Mouse (Mus musculus) stomach, postnatal 0 days (tissue): ENCODE data around the gene Capn11. TPM values are rescaled to one million over a fixed set of nuclear protein-coding genes. Genes with fewer than 3 reads are reported as not detected.
A peak's percentile ranks its signal among the peaks of the same experiment; 100 is the strongest.

Experiments used
- ATAC-seq: fragments of 200-750 bp; cut with Nextera tagmentation; 2 replicates; pipeline ENCODE4 v1.8.0; 2017; ENCODE audit not compliant: low FRiP score, low TSS enrichment
- DNase-seq: peaks from one replicate; pipeline ENCODE4 v3.0.0-alpha.2; 2016; ENCODE audit warnings: low spot score
- H3K27ac ChIP-seq: fragments of 300-500 bp; sonication (generic); replicated peaks from 2 replicates; pipeline ENCODE4 v1.5.1; 2014; ENCODE audit warnings: mild to moderate bottlenecking, control low read depth
- H3K27me3 ChIP-seq: fragments of 300-500 bp; sonication (generic); 2 replicates; pipeline ENCODE4 v1.6.1; 2014; ENCODE audit warnings: low read length; ENCODE audit not compliant: control insufficient read depth, insufficient read depth
- H3K36me3 ChIP-seq: fragments of 300-500 bp; sonication (generic); 2 replicates; pipeline ENCODE4 v1.6.1; 2014; ENCODE audit warnings: low read length, mixed read lengths; ENCODE audit not compliant: control insufficient read depth, insufficient read depth
- H3K4me1 ChIP-seq: fragments of 300-500 bp; sonication (generic); replicated peaks from 2 replicates; pipeline ENCODE4 v1.6.1; 2014; ENCODE audit warnings: antibody characterized with exemption; ENCODE audit not compliant: control insufficient read depth, insufficient read depth
- H3K4me2 ChIP-seq: fragments of 300-500 bp; sonication (generic); replicated peaks from 2 replicates; pipeline ENCODE4 v1.6.1; 2014; ENCODE audit warnings: low read depth, mild to moderate bottlenecking, control low read depth, moderate library complexity
- H3K4me3 ChIP-seq: fragments of 300-500 bp; sonication (generic); 2 replicates; pipeline ENCODE4 v1.5.1; 2014; ENCODE audit warnings: low read depth, low read length, control low read depth
- H3K9ac ChIP-seq: fragments of 300-500 bp; sonication (generic); 2 replicates; pipeline ENCODE4 v1.6.1; 2014; ENCODE audit warnings: mild to moderate bottlenecking, low read length, control low read depth, mixed read lengths
- H3K9me3 ChIP-seq: fragments of 300-500 bp; sonication (generic); 2 replicates; pipeline ENCODE4 v1.6.1; 2016; ENCODE audit warnings: low read length; ENCODE audit not compliant: control insufficient read depth
- CTCF ChIP-seq: IDR thresholded peaks from 2 replicates; pipeline ENCODE4 v1.5.1; 2016; ENCODE audit warnings: antibody characterized with exemption, low read depth, mild to moderate bottlenecking, moderate library complexity
- EP300 ChIP-seq: optimal IDR thresholded peaks from 2 replicates; pipeline ENCODE3; 2016; ENCODE audit warnings: antibody characterized with exemption
- WGBS: fragments of 180-500 bp; shearing (Covaris S2); extraction: QIAGEN DNeasy Blood & Tissue Kit; methylation state at CpG from one replicate; pipeline ENCODE4 v1.1.7; 2014; 5-methylcytosine and 5-hydroxymethylcytosine counted together
- polyA plus RNA-seq: library from polyadenylated mRNA; unstranded; fragments of >200 nt; fragmentation: Nextera tagmentation; extraction: Ambion mirVana; gene quantifications from 2 replicates; pipeline ENCODE4 v1.2.1, GENCODE M21; 2015

Gene Capn11
- polyA plus RNA-seq, 1 experiment from 2014 or later = 0.06 TPM

DNA sequence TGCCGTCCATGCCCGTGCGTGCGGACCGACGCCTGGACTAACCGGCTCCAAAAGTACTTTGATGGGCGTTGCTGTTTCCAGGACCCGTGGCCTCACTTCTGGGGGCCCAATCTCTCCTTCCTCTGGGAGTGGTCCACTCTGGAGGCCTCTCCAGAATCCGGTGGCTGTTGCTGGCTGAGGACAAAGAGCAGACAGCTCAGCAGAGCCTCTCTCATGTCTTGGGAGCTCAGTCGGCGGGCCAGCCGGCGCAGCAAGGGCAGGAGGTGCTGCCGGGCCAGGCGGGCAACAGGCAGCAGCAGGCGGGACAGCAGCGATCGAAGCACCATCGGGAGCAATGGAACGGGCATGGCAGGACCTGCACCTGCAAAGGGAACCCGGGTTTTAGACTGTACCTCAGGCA is 57.8 kb downstream of the Capn11 start:
- Histone ChIP-seq H3K4me2 (no peak overlapping the region), H3K4me3 (no peak overlapping the region), H3K27me3 (no peaks in the 10 kb centered on the region), H3K9me3 (no peaks in the 10 kb centered on the region), H3K36me3 (no peaks in the 10 kb centered on the region), H3K27ac (no peak overlapping the region), H3K9ac (0 out of 2 replicates have a peak overlapping the region, but pooled peaks have one; percentile 13), H3K4me1 (peaks cover 6% of the 10 kb centered on the region)
- WGBS = 26% methylated on average over 22 of the region's 22 CpGs
- no peak for ATAC-seq
- no peak for DNase-seq
- TF ChIP-seq CTCF (no peak), EP300 (no peak)

DNA sequence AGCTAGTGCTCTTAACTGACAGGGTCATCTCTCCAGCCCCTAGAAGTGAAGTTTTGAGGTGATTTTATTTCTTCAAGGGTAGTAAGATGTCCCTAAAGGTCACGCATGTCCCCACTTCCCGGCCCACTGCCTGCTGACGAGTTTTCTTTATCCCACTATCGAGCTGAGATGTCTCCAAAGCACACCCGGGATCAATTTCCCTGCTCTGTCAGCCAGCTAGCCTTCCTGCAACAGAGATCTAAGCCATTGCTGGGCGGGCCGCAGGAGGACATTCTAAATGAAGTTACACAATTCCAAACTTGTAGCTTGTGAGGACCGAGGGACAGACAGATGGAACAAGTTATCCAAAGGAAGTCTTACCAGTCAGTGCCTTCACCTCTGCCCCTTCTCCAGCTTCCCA is 58.9 kb downstream of the Capn11 start:
- Histone ChIP-seq H3K9me3 (no peaks in the 10 kb centered on the region), H3K36me3 (no peaks in the 10 kb centered on the region), H3K9ac (no peak overlapping the region), H3K4me1 (peaks cover 8% of the 10 kb centered on the region), H3K27me3 (no peaks in the 10 kb centered on the region), H3K27ac (no peak overlapping the region), H3K4me2 (no peak overlapping the region), H3K4me3 (no peak overlapping the region)
- WGBS = 75% methylated on average over 8 of the region's 8 CpGs
- no peak for DNase-seq
- no peak for TF ChIP-seq EP300
- no peak for TF ChIP-seq CTCF
- ATAC-seq = no peak

DNA sequence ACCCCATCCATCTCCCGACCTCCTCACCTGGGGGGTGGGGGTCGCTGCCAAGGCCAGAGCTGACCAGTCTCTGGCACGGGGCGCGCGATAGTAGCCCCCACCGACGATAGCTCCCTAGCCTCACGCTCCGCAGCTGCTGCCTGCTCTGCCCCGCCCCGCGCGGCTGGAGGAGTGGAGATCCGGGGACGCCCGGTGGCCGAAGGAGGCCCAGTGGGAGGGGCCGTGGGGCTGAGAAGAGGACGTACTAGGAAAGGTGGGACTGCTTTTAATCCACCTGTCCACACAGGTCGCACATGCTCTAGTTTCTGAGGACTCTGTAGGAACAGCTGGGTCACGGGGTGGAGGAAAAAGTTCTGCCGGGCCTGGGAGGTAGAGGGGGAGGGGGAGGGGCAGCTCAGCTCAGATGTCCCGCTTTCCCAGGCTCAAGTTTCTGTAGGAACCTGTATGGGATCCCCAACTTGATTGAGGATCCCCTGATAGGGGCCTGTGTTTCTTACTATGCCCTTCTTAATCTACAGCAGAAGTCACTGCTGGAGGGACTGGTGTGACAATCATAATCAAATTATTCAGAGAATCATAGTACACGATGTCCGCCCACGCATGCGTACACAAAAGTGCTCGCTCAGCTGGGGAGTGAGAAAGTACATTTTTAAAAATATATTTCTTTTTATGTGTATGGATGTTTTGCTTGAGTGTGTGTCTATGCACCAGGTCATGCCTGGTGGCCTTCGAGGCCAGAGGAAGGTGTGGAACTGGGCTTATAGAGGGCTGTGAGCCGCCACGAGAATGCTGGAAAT is 59.5 kb downstream of the Capn11 start, which contains the start of gene Slc29a1:
Gene Slc29a1, minus strand, starts transcription at position 161 of the 797 bp plus-strand sequence.
- TF ChIP-seq EP300 (no peak), CTCF (peak; percentile 34; the same call in 1 of the 2 replicates)

DNA sequence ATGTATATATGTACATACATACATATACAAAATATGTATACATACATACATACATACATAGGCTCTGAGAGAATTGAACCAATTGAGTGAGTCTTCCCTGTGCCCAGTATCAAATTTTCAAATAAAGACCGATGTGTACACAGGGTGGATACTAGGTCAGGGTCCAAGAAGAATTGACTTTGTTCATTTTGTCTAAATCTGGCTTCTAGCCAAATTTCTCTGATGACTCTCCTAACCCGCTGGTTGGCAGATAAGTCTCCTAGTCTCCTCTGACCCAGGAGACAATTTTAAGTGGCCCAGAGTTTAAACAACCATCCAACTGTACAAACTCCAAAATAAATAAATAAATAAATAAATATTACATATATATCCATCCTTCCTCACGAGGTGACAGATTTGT is 60.2 kb downstream of the Capn11 start:
- no peak for TF ChIP-seq EP300
- TF ChIP-seq CTCF = no peak
- Histone ChIP-seq H3K4me1 (peaks cover 13% of the 10 kb centered on the region), H3K27ac (no peak overlapping the region), H3K4me2 (peak overlapping the region; percentile 59), H3K9ac (peak overlapping the region; percentile 43; the same call in 1 of the 2 replicates), H3K27me3 (no peaks in the 10 kb centered on the region), H3K36me3 (no peaks in the 10 kb centered on the region), H3K4me3 (peak overlapping the region; percentile 32; the same call in 1 of the 2 replicates), H3K9me3 (no peaks in the 10 kb centered on the region)
- DNase-seq (no peak), ATAC-seq (no peak)
- 31% methylated on average over 3 of the region's 3 CpGs for WGBS

More for the DNA sequence above, 59.5 kb downstream of the Capn11 start, which contains the start of gene Slc29a1:
- H3K9me3 ChIP-seq = no peaks in the 10 kb centered on the region
- H3K27me3 ChIP-seq = no peaks in the 10 kb centered on the region
- ATAC-seq (peak; percentile 72), DNase-seq (peak; percentile 91)
- H3K4me3 ChIP-seq = peak within 1 kb of the TSS; percentile 32
- no peak within 1 kb of the TSS for H3K27ac ChIP-seq
- WGBS = 20% methylated on average over 29 of the region's 32 CpGs
- H3K9ac ChIP-seq = peak within 1 kb of the TSS; percentile 43
- H3K4me1 ChIP-seq = peaks cover 12% of the 10 kb centered on the region
- H3K36me3 ChIP-seq = no peaks in the 10 kb centered on the region
- H3K4me2 ChIP-seq = peak within 1 kb of the TSS; percentile 59

DNA sequence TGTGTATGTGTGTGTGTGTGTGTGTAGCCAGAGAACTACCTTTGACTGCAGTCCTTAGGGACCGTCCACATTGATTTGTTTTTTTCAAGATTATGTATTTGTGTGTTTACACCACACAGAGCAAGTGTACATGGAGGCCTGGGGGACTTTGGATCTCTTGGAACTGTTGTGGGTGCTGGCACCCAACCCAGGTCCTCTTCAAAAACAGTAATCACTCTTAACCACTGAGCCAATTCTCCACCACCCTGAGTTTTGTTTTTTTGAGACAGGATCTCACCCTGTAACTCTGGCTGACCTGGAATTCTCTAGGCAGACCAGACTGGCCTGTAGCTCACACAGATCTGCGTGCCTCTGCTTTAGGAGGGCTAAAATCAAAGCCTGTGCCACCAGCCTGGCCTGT is 60.7 kb downstream of the Capn11 start:
- Histone ChIP-seq H3K36me3 (no peaks in the 10 kb centered on the region), H3K9me3 (no peaks in the 10 kb centered on the region), H3K4me1 (peaks cover 17% of the 10 kb centered on the region), H3K4me3 (no peak overlapping the region), H3K9ac (no peak overlapping the region), H3K4me2 (no peak overlapping the region), H3K27me3 (no peaks in the 10 kb centered on the region), H3K27ac (no peak overlapping the region)
- DNase-seq (no peak), ATAC-seq (no peak)
- TF ChIP-seq CTCF (no peak), EP300 (no peak)
- WGBS = 77% methylated on average over 2 of the region's 2 CpGs

DNA sequence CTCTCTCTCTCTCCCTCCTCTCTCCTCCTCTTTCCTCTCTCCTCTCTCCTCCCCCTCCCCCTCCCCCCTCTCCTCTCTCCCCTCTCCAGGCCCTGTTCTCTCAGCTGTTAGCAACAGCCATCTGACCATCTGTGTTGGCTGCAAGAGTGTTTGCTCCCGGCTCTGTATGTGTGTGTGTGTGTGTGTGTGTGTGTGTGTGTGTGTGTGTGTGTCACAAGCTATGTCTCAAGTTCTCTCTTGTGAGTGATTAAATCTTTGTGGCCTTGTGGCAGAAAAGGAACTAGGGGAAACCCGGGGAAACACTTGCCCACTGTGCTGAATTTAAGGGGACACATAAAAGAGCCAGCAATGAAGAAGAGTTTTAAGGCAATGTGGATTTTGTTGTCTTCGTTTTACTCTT is 61.3 kb downstream of the Capn11 start:
- Histone ChIP-seq H3K27me3 (no peaks in the 10 kb centered on the region), H3K9me3 (no peaks in the 10 kb centered on the region), H3K36me3 (no peaks in the 10 kb centered on the region), H3K9ac (no peak overlapping the region), H3K27ac (no peak overlapping the region), H3K4me3 (no peak overlapping the region), H3K4me2 (no peak overlapping the region), H3K4me1 (peaks cover 19% of the 10 kb centered on the region)
- 38% methylated on average over 3 of the region's 3 CpGs for WGBS
- ATAC-seq = no peak; the same call in 1 of the 2 replicates
- TF ChIP-seq EP300 = no peak
- 0 out of 2 replicates have a peak, but pooled peaks have one; percentile 6 for TF ChIP-seq CTCF
- peak; percentile 64 for DNase-seq
